8 mouse cellular contexts compared by ENCODE assay signal in genomic region chr11:76493811-76494274, GRCm38 (mm10).
DNase-seq lines count a peak whose midpoint lies in the region; ATAC-seq and TF ChIP-seq lines count a peak whose summit lies in the region.

No protein-coding gene starts in this region.

- no peaks in the 10 kb centered on the region for H3K36me3 ChIP-seq in embryonic facial prominence, embryonic 11.5 days (replicated peaks; ENCODE audit: control insufficient read depth, insufficient read depth, low read depth, low read length)
- no peaks in the 10 kb centered on the region for H3K36me3 ChIP-seq in intestine, embryonic 15.5 days
- no peaks in the 10 kb centered on the region for H3K36me3 ChIP-seq in myocyte (ENCODE audit: control insufficient read depth, insufficient read depth)

- H3ac ChIP-seq in myocyte (ENCODE audit: control insufficient read depth, insufficient read length), result peak overlapping the region; percentile 65

- H3K4me1 ChIP-seq in embryonic facial prominence, embryonic 11.5 days (ENCODE audit: control insufficient read depth, insufficient read depth, low read length), result peaks cover 2% of the 10 kb centered on the region; the same call in 1 of the 2 replicates
- peaks cover 49% of the 10 kb centered on the region for H3K4me1 ChIP-seq in intestine, embryonic 15.5 days (replicated peaks)

- no peaks in the 10 kb centered on the region for H3K27me3 ChIP-seq in embryonic facial prominence, embryonic 11.5 days (ENCODE audit: control insufficient read depth, insufficient read depth, low read length)
- H3K27me3 ChIP-seq in intestine, embryonic 15.5 days (replicated peaks), result no peaks in the 10 kb centered on the region
- no peaks in the 10 kb centered on the region for H3K27me3 ChIP-seq in myocyte (ENCODE audit: control insufficient read depth, insufficient read depth, insufficient read length)

- H3K27ac ChIP-seq in gastrocnemius, adult 2 months, result peak overlapping the region; percentile 94
- H3K27ac ChIP-seq in embryonic facial prominence, embryonic 11.5 days (replicated peaks; ENCODE audit: low read depth, low read length), result peak overlapping the region; percentile 90
- H3K27ac ChIP-seq in intestine, embryonic 15.5 days, result peak overlapping the region; percentile 98

- peak; percentile 26 for ATAC-seq in embryonic facial prominence, embryonic 11.5 days (replicated peaks; ENCODE audit: insufficient number of reproducible peaks, low FRiP score, low TSS enrichment, low read depth)
- 0 out of 2 replicates have a peak, but pooled peaks have one; percentile 11 for ATAC-seq in intestine, embryonic 15.5 days
- ATAC-seq in megakaryocyte-erythroid progenitor cell, adult 5-6 weeks (replicated peaks; ENCODE audit: low FRiP score, low TSS enrichment, poor library complexity, severe bottlenecking), result no peak; the same call in 1 of the 2 replicates

- H3K4me2 ChIP-seq in embryonic facial prominence, embryonic 11.5 days (ENCODE audit: low read depth, low read length), result peak overlapping the region; percentile 78
- H3K4me2 ChIP-seq in intestine, embryonic 15.5 days (replicated peaks), result peak overlapping the region; percentile 78
- peak overlapping the region; percentile 91 for H3K4me2 ChIP-seq in myocyte (ENCODE audit: low read depth)

- peak overlapping the region; percentile 77 for H3K9ac ChIP-seq in embryonic facial prominence, embryonic 11.5 days (replicated peaks; ENCODE audit: low read length)
- peak overlapping the region; percentile 81 for H3K9ac ChIP-seq in intestine, embryonic 15.5 days

- intact Hi-C loops in gastrocnemius, adult 2 months (cut with DNase I), result no loop called here

- TF ChIP-seq POLR2A in myocyte (IDR thresholded peaks at IDR 0.05; ENCODE audit: insufficient read length, low read depth), result peak; percentile 76

- 15% methylated on average over 6 of the region's 6 CpGs for WGBS in embryonic facial prominence, embryonic 11.5 days
- 5% methylated on average over 6 of the region's 6 CpGs for WGBS in intestine, embryonic 15.5 days

- no peaks in the 10 kb centered on the region for H3K9me3 ChIP-seq in embryonic facial prominence, embryonic 11.5 days (replicated peaks; ENCODE audit: control insufficient read depth, low read length)
- H3K9me3 ChIP-seq in intestine, embryonic 15.5 days, result no peaks in the 10 kb centered on the region

- peaks cover 58% of the 10 kb centered on the region for H3K79me2 ChIP-seq in myocyte (ENCODE audit: control insufficient read depth, insufficient read depth)

- TF ChIP-seq CTCF in gastrocnemius, adult 2 months (IDR thresholded peaks at IDR 0.05), result no peak

- H3K4me3 ChIP-seq in gastrocnemius, adult 2 months, result peak overlapping the region; percentile 92
- peak overlapping the region; percentile 53 for H3K4me3 ChIP-seq in embryonic facial prominence, embryonic 11.5 days (ENCODE audit: low read depth, low read length)
- H3K4me3 ChIP-seq in intestine, embryonic 15.5 days (replicated peaks), result peak overlapping the region; percentile 75
- peak overlapping the region; percentile 48 for H3K4me3 ChIP-seq in myocyte

- peak; percentile 44 for DNase-seq in gastrocnemius, adult 2 months
- DNase-seq in gastrocnemius, adult 18-20 months (ENCODE audit: low spot score), result no peak
- peak; percentile 8 to 19 for DNase-seq in B cell, adult 2 months
- DNase-seq in embryonic facial prominence, embryonic 11.5 days (ENCODE audit: low spot score), result peak; percentile 38
- no peak for DNase-seq in c-Kit-positive CD71-positive TER-119-positive erythroid progenitor cells, embryonic 14.5 days (ENCODE audit: low spot score)

TF ChIP-seq in myocyte, 11 proteins besides CTCF, POLR2A, EP300 and RAD21:
- TF ChIP-seq CEBPB (IDR thresholded peaks at IDR 0.05; ENCODE audit: insufficient read depth, poor library complexity, severe bottlenecking), result no peak
- peak; percentile 99 to 100 (median 100) for TF ChIP-seq MYOG (IDR thresholded peaks at IDR 0.05; ENCODE audit: control insufficient read depth in 1 of 3, insufficient read depth in 1 of 3, insufficient read length in 2 of 3, low read depth in 2 of 3)
- peak; percentile 94 for TF ChIP-seq TCF3 (IDR thresholded peaks at IDR 0.05; ENCODE audit: insufficient read length, low read depth)
- TF ChIP-seq REST (IDR thresholded peaks at IDR 0.05; ENCODE audit: insufficient read depth, insufficient read length), result no peak
- TF ChIP-seq USF1 (IDR thresholded peaks at IDR 0.05; ENCODE audit: low read depth), result no peak
- no peak for TF ChIP-seq E2F4 (IDR thresholded peaks at IDR 0.05; ENCODE audit: insufficient read depth)
- peak; percentile 94 for TF ChIP-seq TCF12 (IDR thresholded peaks at IDR 0.05; ENCODE audit: insufficient read depth, poor library complexity, severe bottlenecking)
- TF ChIP-seq POLR2AphosphoS2 (IDR thresholded peaks at IDR 0.05; ENCODE audit: insufficient read length, low read depth), result peak; percentile 85
- TF ChIP-seq MAX (IDR thresholded peaks at IDR 0.05; ENCODE audit: low read depth), result no peak
- TF ChIP-seq MYOD1 (IDR thresholded peaks at IDR 0.05; ENCODE audit: control insufficient read depth in 1 of 3, insufficient read length in 2 of 3, low read depth in 2 of 3), result peak; percentile 98 to 100 (median 99)
- TF ChIP-seq SRF (IDR thresholded peaks at IDR 0.05; ENCODE audit: control insufficient read depth, insufficient read length, low read depth), result peak; percentile 37

Comparison
In these comparisons a context has a peak if more than half of its experiments do, and no peak if none do; other contexts are left out.
1. DNase-seq: peak in gastrocnemius, adult 2 months (single experiment), B cell, adult 2 months (2 of 2) and embryonic facial prominence, embryonic 11.5 days (single experiment); none in gastrocnemius, adult 18-20 months (single experiment) and c-Kit-positive CD71-positive TER-119-positive erythroid progenitor cells, embryonic 14.5 days (single experiment).
2. Peak in every context shown above with its lines, with median percentiles within 50 percentile points of each other: H3K27ac ChIP-seq, H3K4me3 ChIP-seq and H3K4me2 ChIP-seq.